Mouse (Mus musculus) forebrain, embryonic 16.5 days (tissue): ENCODE data around the gene Kcnh7. TPM values are rescaled to one million over a fixed set of nuclear protein-coding genes. Genes with fewer than 3 reads are reported as not detected.
A peak's percentile ranks its signal among the peaks of the same experiment; 100 is the strongest.

Experiments
- ATAC-seq: fragments of 200-750 bp; cut with Nextera tagmentation; 2 replicates; pipeline ENCODE4 v1.8.0; 2017; ENCODE audit warnings: mild to moderate bottlenecking, moderate library complexity
- H3K27ac ChIP-seq: fragments of 300-500 bp; sonication (generic); 2 replicates; pipeline ENCODE4 v1.5.1; 2014; ENCODE audit warnings: low read length, control low read depth
- H3K27me3 ChIP-seq: fragments of 300-500 bp; sonication (generic); replicated peaks from 2 replicates; pipeline ENCODE4 v1.6.1; 2014; ENCODE audit warnings: low read length; ENCODE audit not compliant: control insufficient read depth, insufficient read depth
- H3K36me3 ChIP-seq: fragments of 300-500 bp; sonication (generic); 2 replicates; pipeline ENCODE4 v1.6.1; 2014; ENCODE audit not compliant: control insufficient read depth, insufficient read depth
- H3K4me1 ChIP-seq: fragments of 300-500 bp; sonication (generic); replicated peaks from 2 replicates; pipeline ENCODE4 v1.6.1; 2014; ENCODE audit warnings: low read length; ENCODE audit not compliant: control insufficient read depth, insufficient read depth
- H3K4me2 ChIP-seq: fragments of 300-500 bp; sonication (generic); 2 replicates; pipeline ENCODE4 v1.6.1; 2014; ENCODE audit warnings: mild to moderate bottlenecking, low read length, control low read depth
- H3K4me3 ChIP-seq: fragments of 300-500 bp; sonication (generic); replicated peaks from 2 replicates; pipeline ENCODE4 v1.5.1; 2014; ENCODE audit warnings: mild to moderate bottlenecking, low read length, control low read depth
- H3K9ac ChIP-seq: fragments of 300-500 bp; sonication (generic); replicated peaks from 2 replicates; pipeline ENCODE4 v1.6.1; 2014; ENCODE audit warnings: low read depth, low read length, control low read depth
- H3K9me3 ChIP-seq: fragments of 300-500 bp; sonication (generic); 2 replicates; pipeline ENCODE4 v1.6.1; 2016; ENCODE audit warnings: low read length; ENCODE audit not compliant: control insufficient read depth
- WGBS: fragments of 180-500 bp; shearing (Covaris S2); extraction: QIAGEN DNeasy Blood & Tissue Kit; methylation state at CpG from one replicate; pipeline ENCODE4 v1.1.7; 2014; 5-methylcytosine and 5-hydroxymethylcytosine counted together
- polyA plus RNA-seq: library from polyadenylated mRNA; unstranded; fragments of >200 nt; fragmentation: Nextera tagmentation; extraction: Ambion mirVana; gene quantifications from 2 replicates; pipeline ENCODE4 v1.2.1, GENCODE M21; 2015

The Kcnh7 gene
- polyA plus RNA-seq, 1 experiment from 2014 or later, result 14.1 TPM

DNA sequence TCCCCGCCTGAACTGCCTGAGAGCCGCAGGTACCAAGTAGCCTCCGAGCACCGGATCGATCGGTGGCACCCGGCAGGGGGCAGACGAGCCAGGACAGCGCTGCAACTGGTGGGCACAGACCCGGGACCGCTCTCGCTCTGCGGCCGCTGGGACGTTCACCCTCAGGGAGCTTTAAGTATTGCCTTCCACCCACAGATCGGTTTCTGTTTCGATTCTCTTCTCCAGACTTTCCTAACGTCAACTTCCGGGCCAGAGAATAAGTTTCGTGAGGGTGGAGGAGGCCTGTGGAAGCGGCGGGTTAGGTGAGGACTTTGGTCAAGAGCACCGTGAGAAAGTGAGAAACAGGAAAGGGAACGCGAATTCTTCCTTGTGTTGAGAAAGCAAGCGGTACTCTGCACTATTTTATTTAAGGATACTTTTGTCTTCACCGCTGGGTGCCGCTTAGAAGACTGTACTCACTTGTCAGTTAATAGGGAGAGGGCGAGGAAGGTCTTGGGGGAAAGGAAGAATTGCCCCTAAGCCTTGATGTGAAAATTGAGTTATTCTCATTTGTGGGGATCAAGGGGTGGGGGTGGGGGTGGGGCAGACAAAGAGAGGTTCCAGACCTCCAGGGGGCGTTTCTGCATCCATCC lies 538.0 kb downstream of the Kcnh7 start, which contains the start of gene Ifih1:
Gene Ifih1 (minus strand): TSS at position 242 of the 632 bp plus-strand sequence.
- H3K27me3 ChIP-seq, result no peaks in the 10 kb centered on the region
- H3K4me3 ChIP-seq, result peak within 1 kb of the TSS; percentile 50
- H3K4me2 ChIP-seq, result peak within 1 kb of the TSS; percentile 87
- peak within 1 kb of the TSS; percentile 51 for H3K9ac ChIP-seq
- under 1% methylated on average over 30 of the region's 30 CpGs for WGBS
- H3K36me3 ChIP-seq, result no peaks in the 10 kb centered on the region
- ATAC-seq, result peak; percentile 85
- H3K9me3 ChIP-seq, result no peaks in the 10 kb centered on the region
- peaks cover 22% of the 10 kb centered on the region for H3K4me1 ChIP-seq
- no peak within 1 kb of the TSS for H3K27ac ChIP-seq

DNA sequence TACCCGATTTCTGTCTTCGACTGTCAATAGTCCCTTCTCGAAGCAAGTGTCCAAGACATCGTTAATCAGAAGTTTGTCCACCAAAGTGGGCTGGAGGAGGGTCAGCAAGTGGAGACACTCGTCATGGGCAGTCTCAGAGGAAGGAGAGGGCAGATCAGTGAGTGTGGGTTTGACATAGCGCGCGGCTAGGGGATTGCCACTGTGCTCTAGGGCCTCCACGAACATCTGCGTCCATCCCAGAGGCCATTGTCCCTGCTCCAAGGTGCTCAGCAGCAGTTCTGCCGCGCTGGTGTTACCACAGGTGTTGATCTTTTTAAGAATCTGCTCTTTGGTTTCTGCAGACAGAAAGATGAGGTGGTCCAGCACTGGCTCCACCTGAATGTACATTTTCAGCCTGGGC lies 538.6 kb downstream of the Kcnh7 start:
- H3K9me3 ChIP-seq, result no peaks in the 10 kb centered on the region
- H3K4me3 ChIP-seq, result peak overlapping the region; percentile 50
- no peaks in the 10 kb centered on the region for H3K27me3 ChIP-seq
- WGBS, result 47% methylated on average over 12 of the region's 12 CpGs
- H3K4me2 ChIP-seq, result peak overlapping the region; percentile 87
- H3K9ac ChIP-seq, result peak overlapping the region; percentile 51
- H3K4me1 ChIP-seq, result peaks cover 22% of the 10 kb centered on the region
- ATAC-seq, result no peak; the same call in 1 of the 2 replicates
- no peak overlapping the region for H3K27ac ChIP-seq
- no peaks in the 10 kb centered on the region for H3K36me3 ChIP-seq

DNA sequence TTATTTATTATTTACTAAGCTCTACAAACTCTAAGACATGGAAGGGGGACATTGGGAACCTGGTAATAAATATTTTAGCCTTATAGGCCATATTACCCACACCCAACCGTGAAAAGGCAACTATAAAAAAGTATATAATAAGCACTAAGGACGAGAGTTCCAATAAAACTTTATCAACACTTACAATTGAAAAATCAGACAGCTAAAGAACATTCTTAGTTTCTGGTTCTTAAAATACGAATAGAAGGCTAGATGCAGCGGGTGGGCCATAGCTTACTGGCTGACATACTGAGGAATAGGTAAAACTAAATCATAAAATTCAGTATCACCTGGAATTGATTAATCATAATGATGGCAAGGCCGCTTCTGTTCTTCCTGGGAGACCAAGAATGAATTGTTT lies 539.2 kb downstream of the Kcnh7 start:
- peaks cover 22% of the 10 kb centered on the region for H3K4me1 ChIP-seq
- ATAC-seq, result no peak
- no peak overlapping the region for H3K9ac ChIP-seq
- H3K4me3 ChIP-seq, result no peak overlapping the region
- no peak overlapping the region for H3K4me2 ChIP-seq
- 93% methylated on average over 5 of the region's 5 CpGs for WGBS
- H3K27me3 ChIP-seq, result no peaks in the 10 kb centered on the region
- no peaks in the 10 kb centered on the region for H3K9me3 ChIP-seq
- no peak overlapping the region for H3K27ac ChIP-seq
- no peaks in the 10 kb centered on the region for H3K36me3 ChIP-seq
